Mouse (Mus musculus) heart, postnatal 0 days (tissue): ENCODE results near the gene Gipc2.

Experiments used
- CTCF ChIP-seq: IDR thresholded peaks from 2 replicates; pipeline ENCODE4 v1.5.1; 2016; ENCODE audit warnings: antibody characterized with exemption, control low read depth, low read depth
- EP300 ChIP-seq: IDR thresholded peaks from 2 replicates; pipeline ENCODE4 v1.6.1; 2016; ENCODE audit warnings: antibody characterized with exemption, low read depth

DNA sequence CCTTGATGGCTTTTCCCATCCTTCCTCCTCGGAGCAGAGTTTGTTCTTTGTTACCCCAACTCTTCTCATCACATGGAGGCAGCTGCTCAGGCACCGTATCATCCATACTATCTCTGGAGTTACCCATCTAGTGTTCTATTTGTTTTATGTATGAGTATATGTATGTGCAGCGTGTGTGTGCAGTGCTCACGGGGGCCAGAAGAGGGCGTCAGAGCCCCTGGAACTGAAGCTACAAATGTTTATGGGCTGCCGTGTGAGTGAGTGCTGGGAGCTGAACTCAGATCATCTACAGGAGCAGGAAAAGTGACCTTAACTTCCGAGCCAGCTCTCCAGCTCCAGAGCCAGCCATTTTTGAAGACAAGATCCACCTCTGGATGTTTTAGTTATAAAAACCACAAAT, 64.6 kb downstream of the Gipc2 start:
- TF ChIP-seq CTCF: no peak
- no peak for TF ChIP-seq EP300
